9 mouse cellular contexts compared by ENCODE assay signal in genomic region chr4:43729794-43730550, GRCm38 (mm10). TPM values are rescaled to one million over a fixed set of nuclear protein-coding genes. Genes with fewer than 3 reads are reported as not detected.
A peak's percentile ranks its signal among the peaks of the same experiment; 100 is the strongest.
DNase-seq lines count a peak whose midpoint lies in the region; ATAC-seq and TF ChIP-seq lines count a peak whose summit lies in the region.
"Had no signal": no experiment of that assay in that cellular context is flagged by ENCODE, and none has a peak within 500 bp of the region (broad histone marks: within the 10 kb centered on the region; RNA-seq: fewer than 3 reads in every experiment).

Gene Spaar, plus strand, starts transcription at chr4:43730034.

- ATAC-seq in monocyte, adult 5-6 weeks (replicated peaks; ENCODE audit: insufficient number of reproducible peaks, low FRiP score, low TSS enrichment, poor library complexity, severe bottlenecking): no peak

- TF ChIP-seq POLR2A in kidney, adult 2 months (IDR thresholded peaks at IDR 0.05; ENCODE audit: low read depth, low read length): no peak

- peaks cover 3% of the 10 kb centered on the region for H3K4me1 ChIP-seq in kidney, adult 2 months (ENCODE audit: control insufficient read depth, insufficient read depth, low read length)

- WGBS in kidney, adult 2 months: 47% methylated on average over 14 of the region's 14 CpGs

- H3K36me3 ChIP-seq in kidney, adult 2 months (ENCODE audit: control insufficient read depth, insufficient read depth, low read length): no peaks in the 10 kb centered on the region
- H3K36me3 ChIP-seq: G1E had no signal

- peak; percentile 62 for DNase-seq in MEL-GATA-1-ER (ENCODE audit: extremely low read depth, low read depth)
- peak; percentile 52 to 60 for DNase-seq in gastrocnemius, postnatal 36 days
- DNase-seq in kidney, adult 2 months: peak; percentile 84
- peak; percentile 87 to 89 for DNase-seq in lung, adult 18-20 months
- DNase-seq in left cerebral cortex, postnatal 36 days (ENCODE audit: low spot score in 2 of 2): no peak
- no peak for DNase-seq in layer of hippocampus, adult 11-12 months (ENCODE audit: low spot score)
- no peak for DNase-seq in neural tube, embryonic 10.5 days (ENCODE audit: extremely low spot score, low spot score)

- TF ChIP-seq CTCF in kidney, adult 2 months (conservative IDR thresholded peaks at IDR 0.05; ENCODE audit: insufficient read depth, insufficient read length, low read depth, low read length): no peak

- no peaks in the 10 kb centered on the region for H3K27me3 ChIP-seq in kidney, adult 2 months (replicated peaks; ENCODE audit: control insufficient read depth, insufficient read depth, low read length)

- H3K4me3 ChIP-seq in kidney, adult 2 months (ENCODE audit: insufficient read depth, low read depth, low read length): peak within 1 kb of the TSS; percentile 29

- intact Hi-C loops in gastrocnemius, postnatal 36 days (cut with DNase I): no loop called here
- intact Hi-C loops in left cerebral cortex, postnatal 36 days (cut with DNase I): no loop called here

- H3K27ac ChIP-seq in kidney, adult 2 months (ENCODE audit: insufficient read depth, low read depth, low read length): peak within 1 kb of the TSS; percentile 97

RNA-seq across cellular contexts. Expression of gene Spaar, which starts in this region (rescaled TPM):
- 1 to 10 TPM; 1.3 to 1.5 TPM for total RNA-seq in gastrocnemius, postnatal 36 days (2021)
- polyA plus RNA-seq in kidney, adult 2 months (2012; rRNA removed): 2.4 and 2.5 TPM in 2 replicates
- total RNA-seq in monocyte, adult 5-6 weeks (2017): not detected in 3 replicates
- 1 to 10 TPM in 1 of 2 experiments, under 1 TPM in 1; 0.62 to 1.1 TPM for total RNA-seq in left cerebral cortex, postnatal 36 days (2021)
- polyA plus RNA-seq: G1E had no signal

Comparison
In these comparisons a context has a peak if more than half of its experiments do, and no peak if none do; other contexts are left out.
1. DNase-seq: peak in MEL-GATA-1-ER (single experiment), gastrocnemius, postnatal 36 days (2 of 2), kidney, adult 2 months (single experiment) and lung, adult 18-20 months (2 of 2); none in left cerebral cortex, postnatal 36 days (0 of 2), layer of hippocampus, adult 11-12 months (single experiment) and neural tube, embryonic 10.5 days (single experiment).